Mouse (Mus musculus): ENCODE measurements around the gene Cdcp2. TPM values are rescaled to one million over a fixed set of nuclear protein-coding genes. Genes with fewer than 3 reads are reported as not detected.

Cdcp2 gene
- total RNA-seq (2015; ENCODE audit: low replicate concordance) (0.42 TPM in 1 of 2 replicates, not detected in the other), total RNA-seq (2017; ENCODE audit: low replicate concordance) (not detected in 2 replicates)

DNA sequence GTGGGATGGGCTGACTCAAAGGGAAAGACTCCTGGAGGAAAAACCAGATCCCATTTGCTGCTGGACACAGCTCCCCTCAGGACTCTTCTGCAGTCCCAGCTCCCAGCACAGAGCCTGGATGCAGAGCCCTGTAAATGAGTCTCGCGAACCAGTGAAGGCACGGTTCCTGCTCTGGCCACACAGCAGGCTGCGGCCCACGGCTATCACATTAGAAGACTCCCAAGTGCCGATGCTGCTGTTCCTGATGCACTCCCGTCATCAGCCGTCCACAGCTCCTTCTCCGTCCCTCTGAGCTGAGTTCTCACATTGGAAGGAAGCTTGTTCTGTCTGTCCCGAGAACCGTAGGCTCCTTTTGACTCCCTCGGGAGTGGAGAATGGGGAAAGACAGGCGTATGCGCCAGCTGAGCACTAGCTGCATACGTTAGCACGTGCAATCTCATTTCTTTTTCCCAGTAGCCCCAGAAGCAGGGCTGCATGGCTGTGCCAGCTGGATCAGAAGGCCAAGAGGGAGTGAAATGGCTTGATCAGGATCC is at the start of gene Cdcp2:
Cdcp2 (plus strand) TSS at position 51 of the 533 bp plus-strand sequence.
- ATAC-seq (replicated peaks; ENCODE audit: low FRiP score, poor library complexity, severe bottlenecking) = no peak

DNA sequence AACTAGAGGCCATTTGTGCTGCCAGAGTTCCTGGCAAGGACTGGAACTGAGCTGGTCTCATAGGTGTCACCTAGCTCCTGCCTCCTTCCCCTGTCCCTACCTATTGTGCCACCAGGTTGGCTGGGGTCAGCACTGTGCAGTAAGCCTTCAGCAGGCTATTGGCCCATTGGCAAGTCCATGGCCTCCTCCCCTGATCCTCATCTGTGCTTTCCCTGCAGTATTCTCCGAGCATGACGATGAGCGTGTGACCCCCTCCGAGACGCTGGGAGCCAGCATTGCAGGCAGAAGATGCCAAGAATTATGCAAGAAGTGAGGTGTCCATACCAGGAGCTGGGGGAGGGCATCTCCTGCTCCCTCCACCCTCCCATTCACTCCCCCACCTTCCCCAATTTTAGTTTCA is 48.9 kb upstream of the Cdcp2 start:
- no peak for ATAC-seq (replicated peaks; ENCODE audit: low FRiP score, poor library complexity, severe bottlenecking)

GRCm38 (mm10) chr4:107048568-107049162 is 48.0 kb upstream of the Cdcp2 start:
- ATAC-seq (replicated peaks; ENCODE audit: low FRiP score, poor library complexity, severe bottlenecking) = no peak

DNA sequence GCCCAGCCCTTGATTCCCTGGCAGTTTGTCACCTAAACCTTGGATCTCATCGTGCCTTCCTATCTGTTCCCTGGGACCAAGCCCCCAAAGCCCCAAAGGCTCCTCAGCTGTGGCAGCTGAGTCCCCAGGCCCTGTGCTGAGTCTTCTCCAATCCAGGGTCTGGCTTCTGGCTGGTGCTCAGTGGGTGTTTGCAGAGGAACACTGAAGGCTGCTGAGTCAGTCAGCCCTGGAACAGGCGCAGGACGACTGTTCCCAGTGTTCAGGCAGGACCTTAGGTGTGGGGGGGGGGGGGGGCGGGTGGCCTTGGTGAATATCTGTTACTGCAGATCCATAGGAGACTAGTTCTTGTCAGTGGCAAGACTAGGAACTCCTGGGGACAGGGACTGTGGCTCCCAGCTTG is 44.8 kb upstream of the Cdcp2 start:
- no peak for ATAC-seq (replicated peaks; ENCODE audit: low FRiP score, poor library complexity, severe bottlenecking)

DNA sequence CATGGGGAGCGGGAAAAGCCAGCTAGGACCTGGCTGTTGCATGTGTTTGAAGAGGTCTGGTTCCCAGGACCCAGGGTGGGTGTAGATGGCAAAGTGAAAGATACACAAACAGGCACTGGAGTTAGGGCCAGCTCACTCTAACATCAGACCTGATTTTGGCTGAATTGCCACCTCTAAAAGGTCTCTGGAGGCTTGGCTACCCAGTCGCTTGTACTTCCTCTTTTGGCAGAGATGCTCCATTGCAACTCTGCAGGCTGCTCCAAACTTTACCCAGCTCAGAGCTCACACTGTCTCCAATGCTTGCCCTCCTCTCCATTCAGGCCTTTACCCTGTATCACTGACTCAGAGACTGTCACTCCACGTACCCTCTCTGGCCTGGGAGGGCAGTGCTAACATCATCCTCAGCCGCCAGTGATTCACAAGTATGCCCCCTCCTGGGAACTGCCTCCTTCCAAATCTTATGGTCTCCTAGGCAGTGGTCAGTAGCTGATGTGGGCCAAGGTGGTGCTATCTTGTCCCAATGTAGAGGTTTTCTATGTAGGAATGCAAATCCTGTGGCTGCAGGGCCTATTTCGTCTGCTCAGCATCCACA is 43.6 kb upstream of the Cdcp2 start:
- ATAC-seq (replicated peaks; ENCODE audit: low FRiP score, poor library complexity, severe bottlenecking) = no peak

- no peak for ATAC-seq (replicated peaks; ENCODE audit: low FRiP score, poor library complexity, severe bottlenecking)
Observed at GRCm38 (mm10) chr4:107056088-107056487, 40.6 kb upstream of the Cdcp2 start.

DNA sequence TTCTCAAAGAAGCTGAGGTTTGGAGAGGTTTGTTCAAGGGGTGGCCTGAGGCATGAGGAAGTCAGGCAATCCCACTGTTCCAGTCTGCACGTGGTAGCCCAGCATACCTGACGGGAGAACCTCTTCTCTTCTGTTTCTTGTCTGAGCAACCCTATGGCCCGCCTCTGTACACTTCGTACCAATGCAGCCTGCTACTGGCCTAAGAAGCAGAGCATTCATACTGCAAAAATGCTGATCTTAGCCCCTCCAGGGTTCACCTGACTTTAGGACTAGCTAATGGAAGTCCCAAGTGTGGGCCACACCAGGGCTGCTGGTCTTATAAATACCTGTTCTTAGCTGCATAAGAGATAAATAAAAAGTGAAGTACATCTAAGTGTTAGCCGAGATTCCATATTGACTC is 38.3 kb upstream of the Cdcp2 start:
- no peak for ATAC-seq (replicated peaks; ENCODE audit: low FRiP score, poor library complexity, severe bottlenecking)

- no peak for ATAC-seq (replicated peaks; ENCODE audit: low FRiP score, poor library complexity, severe bottlenecking)
Observed at GRCm38 (mm10) chr4:107058781-107059180, 37.9 kb upstream of the Cdcp2 start.

DNA sequence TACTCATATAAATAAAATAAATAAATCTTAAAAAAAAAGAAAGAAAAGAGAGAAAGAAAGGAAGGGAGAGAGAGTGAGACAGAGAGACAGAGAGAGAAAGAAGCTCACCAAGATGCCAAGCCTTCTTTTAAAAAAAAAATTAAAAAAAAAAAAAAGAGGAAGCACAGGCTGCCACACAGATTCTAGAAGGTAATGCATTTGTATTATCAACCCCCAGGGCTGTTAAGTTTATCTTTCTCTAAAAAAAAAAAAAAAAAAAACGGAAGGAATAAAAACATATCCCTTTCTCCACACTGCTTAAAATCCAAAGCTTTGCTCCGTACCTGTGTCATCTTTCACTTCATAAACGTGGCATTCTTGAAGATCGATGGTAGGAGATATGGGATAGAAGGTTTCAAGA is 35.1 kb upstream of the Cdcp2 start:
- no peak for ATAC-seq (replicated peaks; ENCODE audit: low FRiP score, poor library complexity, severe bottlenecking)

- no peak for ATAC-seq (replicated peaks; ENCODE audit: low FRiP score, poor library complexity, severe bottlenecking)
Observed at GRCm38 (mm10) chr4:107063214-107063613, 33.5 kb upstream of the Cdcp2 start.

- no peak for ATAC-seq (replicated peaks; ENCODE audit: low FRiP score, poor library complexity, severe bottlenecking)
Observed at GRCm38 (mm10) chr4:107064394-107065098, 32.1 kb upstream of the Cdcp2 start.

DNA sequence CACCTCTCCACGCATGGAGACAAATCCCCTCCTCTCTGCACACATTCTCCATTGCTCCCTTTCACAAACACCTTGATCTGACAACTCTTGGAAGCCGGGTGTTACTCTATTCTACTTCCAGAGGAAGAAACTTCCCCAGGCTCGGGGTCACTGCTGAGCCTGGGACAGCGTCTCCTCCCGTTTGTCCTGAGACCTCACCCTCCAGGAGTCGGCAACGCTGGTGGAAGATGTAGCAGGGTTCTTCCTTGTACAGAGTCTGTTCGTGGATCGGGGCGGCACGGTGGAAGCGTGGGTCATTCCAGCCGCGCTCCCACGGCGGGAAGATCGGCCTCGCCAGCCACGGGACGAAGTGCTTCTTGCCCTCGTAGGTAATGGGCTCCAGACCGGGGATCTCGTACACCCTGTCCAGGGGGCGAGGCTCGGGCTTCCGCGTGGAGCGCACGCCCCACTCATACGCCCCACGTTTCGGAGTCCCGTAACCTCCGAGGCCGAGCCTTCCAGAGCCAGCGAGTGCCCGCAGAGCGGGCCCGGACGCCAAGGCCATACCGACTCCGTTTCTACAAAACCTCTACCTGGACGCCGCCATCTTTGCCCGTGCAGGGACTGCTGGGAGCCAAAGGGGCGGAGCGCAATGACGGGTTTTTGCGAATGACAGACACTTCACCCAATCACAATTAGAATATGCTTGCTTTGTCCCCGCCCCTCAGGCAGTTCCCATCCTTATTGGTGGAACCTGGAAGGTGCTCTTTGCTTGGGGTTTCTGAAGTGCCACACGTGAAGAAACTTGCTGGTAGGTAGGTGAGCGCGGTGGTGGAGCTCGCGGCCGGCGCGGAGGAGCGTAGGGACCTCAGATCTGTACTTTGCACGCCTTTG is 30.2 kb upstream of the Cdcp2 start, which contains the start of the genes Mrpl37 and Cyb5rl:
Mrpl37 (minus strand) TSS at position 617 of the 873 bp plus-strand sequence.
Cyb5rl (plus strand) TSS at position 737 of the 873 bp plus-strand sequence.
- peak; percentile 99 for ATAC-seq (replicated peaks; ENCODE audit: low FRiP score, poor library complexity, severe bottlenecking)

GRCm38 (mm10) chr4:107067151-107067840 is 29.4 kb upstream of the Cdcp2 start:
- peak; percentile 25 for ATAC-seq (replicated peaks; ENCODE audit: low FRiP score, poor library complexity, severe bottlenecking)

DNA sequence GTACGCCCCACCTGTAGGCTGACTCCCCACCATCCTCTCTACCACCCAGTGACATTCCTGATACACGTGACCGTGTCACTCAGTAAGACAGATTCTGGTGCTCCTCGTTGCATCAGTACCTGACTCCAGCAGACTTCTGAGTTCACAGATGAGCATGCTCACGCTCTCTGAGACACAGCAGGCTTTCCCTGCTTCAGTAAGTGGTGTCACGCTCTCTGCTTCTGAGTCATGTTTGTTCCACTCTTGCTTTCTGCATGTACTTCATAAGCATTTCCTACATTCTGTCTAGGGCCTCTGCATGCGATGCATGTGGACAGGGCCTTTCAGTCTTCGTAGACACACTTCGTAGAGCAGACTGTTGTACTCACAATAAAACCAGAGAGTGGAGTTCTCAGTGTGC is 24.3 kb upstream of the Cdcp2 start:
- ATAC-seq (replicated peaks; ENCODE audit: low FRiP score, poor library complexity, severe bottlenecking) = no peak

GRCm38 (mm10) chr4:107075456-107075855 is 21.2 kb upstream of the Cdcp2 start:
- ATAC-seq (replicated peaks; ENCODE audit: low FRiP score, poor library complexity, severe bottlenecking) = no peak

- ATAC-seq (replicated peaks; ENCODE audit: low FRiP score, poor library complexity, severe bottlenecking) = no peak
Observed at GRCm38 (mm10) chr4:107078894-107079293, 17.8 kb upstream of the Cdcp2 start.

DNA sequence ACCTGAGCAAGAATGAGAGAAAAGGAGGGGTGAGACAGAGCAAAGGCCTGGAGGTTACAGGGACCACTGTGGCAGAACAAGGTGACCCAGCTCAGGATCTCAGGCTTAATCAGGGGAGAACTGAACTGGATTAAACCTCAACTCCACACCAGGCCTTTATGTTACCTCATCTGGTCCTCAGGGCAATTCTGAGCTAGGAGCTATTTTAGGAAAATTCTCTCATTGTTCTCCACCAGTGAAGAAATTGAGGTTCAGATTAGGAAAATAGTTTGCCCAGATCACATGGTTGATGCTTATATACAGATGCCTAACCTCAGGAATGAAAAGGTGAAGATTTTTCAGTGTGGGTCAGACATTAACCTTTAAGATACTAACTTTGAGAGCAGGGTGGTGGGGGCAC is 17.0 kb upstream of the Cdcp2 start:
- ATAC-seq (replicated peaks; ENCODE audit: low FRiP score, poor library complexity, severe bottlenecking) = no peak

DNA sequence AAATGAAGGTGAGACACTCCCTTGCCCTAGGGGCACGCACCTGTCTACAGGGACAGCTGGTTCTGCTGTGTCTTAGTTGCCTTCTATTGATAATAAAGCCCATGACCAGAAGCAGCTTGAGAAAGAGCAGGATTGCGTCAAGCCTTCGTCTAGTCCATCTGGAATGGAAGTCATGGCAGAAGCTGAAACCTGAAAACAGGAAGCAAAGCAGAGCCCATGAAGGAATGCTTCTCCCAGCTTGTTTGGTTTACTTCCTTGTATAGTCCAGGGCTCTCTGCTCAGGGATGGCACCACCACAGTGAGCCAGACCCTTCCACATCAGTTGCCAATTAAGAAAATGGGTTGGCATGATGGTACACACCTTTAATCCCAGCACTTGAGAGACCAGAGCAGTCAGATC is 14.5 kb upstream of the Cdcp2 start:
- ATAC-seq (replicated peaks; ENCODE audit: low FRiP score, poor library complexity, severe bottlenecking) = no peak

- ATAC-seq (replicated peaks; ENCODE audit: low FRiP score, poor library complexity, severe bottlenecking) = no peak
Observed at GRCm38 (mm10) chr4:107083126-107083525, 13.6 kb upstream of the Cdcp2 start.
